Mouse (Mus musculus) megakaryocyte-erythroid progenitor cell, adult 5-6 weeks (primary cell): ENCODE measurements around the gene Sptbn2. TPM values are rescaled to one million over a fixed set of nuclear protein-coding genes. Genes with fewer than 3 reads are reported as not detected.
A peak's percentile ranks its signal among the peaks of the same experiment; 100 is the strongest.
"Not testable (repeated sequence)": the region's sequence is repeated elsewhere in the genome, so short reads cannot be mapped to it uniquely, and the experiment has no call there.

ENCODE experiments used
- ATAC-seq: replicated peaks from 2 replicates; pipeline ENCODE4 v1.8.0; 2016; ENCODE audit warnings: mild to moderate bottlenecking, inconsistent platforms; ENCODE audit not compliant: severe bottlenecking, poor library complexity, low FRiP score, low TSS enrichment
- total RNA-seq, 2 experiments: library from RNA; stranded (forward) in 1 of 2; stranded (reverse) in 1 of 2; fragments of 200-1000, 215-1000 nt in 1 of 2; fragments of >200 nt in 1 of 2; fragmentation: Nextera tagmentation in 1 of 2; gene quantifications; 2 replicates each; pipeline ENCODE4 v1.2.3; 2014 to 2017

Gene Sptbn2
- total RNA-seq, 2 experiments from 2014 or later, result not detected

GRCm38 (mm10) chr19:4756921-4757320, 46.0 kb downstream of the Sptbn2 start:
- ATAC-seq, result no peak

GRCm38 (mm10) chr19:4760544-4760943, 49.6 kb downstream of the Sptbn2 start:
- ATAC-seq, result not testable (repeated sequence)

GRCm38 (mm10) chr19:4762876-4763275, 51.9 kb downstream of the Sptbn2 start:
- ATAC-seq, result no peak

GRCm38 (mm10) chr19:4767507-4768148, 56.7 kb downstream of the Sptbn2 start:
- ATAC-seq, result no peak

GRCm38 (mm10) chr19:4772785-4773184, 61.8 kb downstream of the Sptbn2 start:
- no peak for ATAC-seq

- ATAC-seq, result no peak
These were observed 71.9 kb downstream of the Sptbn2 start for GRCm38 (mm10) chr19:4782891-4783290.

- no peak for ATAC-seq
These were observed 74.2 kb downstream of the Sptbn2 start for GRCm38 (mm10) chr19:4785206-4785605.

GRCm38 (mm10) chr19:4786313-4786712, 75.3 kb downstream of the Sptbn2 start:
- no peak for ATAC-seq

- ATAC-seq, result peak; percentile 19
These were observed 82.4 kb downstream of the Sptbn2 start for GRCm38 (mm10) chr19:4793281-4793830.

GRCm38 (mm10) chr19:4793831-4794422, 83.0 kb downstream of the Sptbn2 start, which contains the start of gene Rbm4:
Gene Rbm4 (minus strand): TSS chr19:4793901.
- ATAC-seq, result peak; percentile 99

- no peak for ATAC-seq
These were observed 85.0 kb downstream of the Sptbn2 start for GRCm38 (mm10) chr19:4795929-4796328.

GRCm38 (mm10) chr19:4797846-4798245, 86.9 kb downstream of the Sptbn2 start:
- ATAC-seq, result no peak

- ATAC-seq, result no peak
These were observed 88.1 kb downstream of the Sptbn2 start for GRCm38 (mm10) chr19:4799083-4799482.

Other genes starting within 250 kb of the Sptbn2 start
- gene Syt12, start 233.7 kb upstream of the Sptbn2 start, total RNA-seq (2014; fragmentation: Nextera tagmentation), result not detected in 2 replicates
- not detected in 2 replicates for gene Syt12, start 233.7 kb upstream of the Sptbn2 start, total RNA-seq (2017)
- gene 2010003K11Rik, start 212.6 kb upstream of the Sptbn2 start, total RNA-seq (2014; fragmentation: Nextera tagmentation), result not detected in 2 replicates
- gene 2010003K11Rik, start 212.6 kb upstream of the Sptbn2 start, total RNA-seq (2017), result not detected in 2 replicates
- 4.8 and 11.0 TPM in 2 replicates for gene Pcx, start 200.7 kb upstream of the Sptbn2 start, total RNA-seq (2014; fragmentation: Nextera tagmentation)
- 2.9 and 3.9 TPM in 2 replicates for gene Pcx, start 200.7 kb upstream of the Sptbn2 start, total RNA-seq (2017)
- gene Lrfn4, start 95.5 kb upstream of the Sptbn2 start, total RNA-seq (2014; fragmentation: Nextera tagmentation), result 0.92 and 2.6 TPM in 2 replicates
- 1.1 and 2.4 TPM in 2 replicates for gene Lrfn4, start 95.5 kb upstream of the Sptbn2 start, total RNA-seq (2017)
- gene Rce1, start 85.5 kb upstream of the Sptbn2 start, total RNA-seq (2014; fragmentation: Nextera tagmentation), result 23.0 and 38.5 TPM in 2 replicates
- 14.6 and 26.0 TPM in 2 replicates for gene Rce1, start 85.5 kb upstream of the Sptbn2 start, total RNA-seq (2017)
- gene Gm960, start 12.5 kb upstream of the Sptbn2 start, total RNA-seq (2014; fragmentation: Nextera tagmentation), result 1.3 and 3.5 TPM in 2 replicates
- gene Gm960, start 12.5 kb upstream of the Sptbn2 start, total RNA-seq (2017), result 2.4 TPM in 1 of 2 replicates, not detected in the other
- 5.0 and 11.3 TPM in 2 replicates for gene Rbm4b, start 45.3 kb downstream of the Sptbn2 start, total RNA-seq (2014; fragmentation: Nextera tagmentation)
- gene Rbm4b, start 45.3 kb downstream of the Sptbn2 start, total RNA-seq (2017), result 9.9 and 19.2 TPM in 2 replicates
- 51.9 and 59.4 TPM in 2 replicates for gene Rbm4, start 82.7 kb downstream of the Sptbn2 start, total RNA-seq (2014; fragmentation: Nextera tagmentation)
- 68.6 and 75.3 TPM in 2 replicates for gene Rbm4, start 82.7 kb downstream of the Sptbn2 start, total RNA-seq (2017)
- 29.3 and 59.5 TPM in 2 replicates for gene Gm21992, start 100.4 kb downstream of the Sptbn2 start, total RNA-seq (2014; fragmentation: Nextera tagmentation)
- gene Gm21992, start 100.4 kb downstream of the Sptbn2 start, total RNA-seq (2017), result 15.8 and 17.3 TPM in 2 replicates
- 74.2 and 76.1 TPM in 2 replicates for gene Rbm14, start 100.5 kb downstream of the Sptbn2 start, total RNA-seq (2014; fragmentation: Nextera tagmentation)
- gene Rbm14, start 100.5 kb downstream of the Sptbn2 start, total RNA-seq (2017), result 16.6 and 29.1 TPM in 2 replicates
- gene Ccs, start 128.2 kb downstream of the Sptbn2 start, total RNA-seq (2014; fragmentation: Nextera tagmentation), result 75.1 and 81.3 TPM in 2 replicates
- gene Ccs, start 128.2 kb downstream of the Sptbn2 start, total RNA-seq (2017), result 47.7 and 59.0 TPM in 2 replicates
- not detected in 2 replicates for gene Ccdc87, start 128.2 kb downstream of the Sptbn2 start, total RNA-seq (2014; fragmentation: Nextera tagmentation)
- gene Ccdc87, start 128.2 kb downstream of the Sptbn2 start, total RNA-seq (2017), result not detected in 2 replicates
- 1.3 and 2.9 TPM in 2 replicates for gene Ctsf, start 144.0 kb downstream of the Sptbn2 start, total RNA-seq (2014; fragmentation: Nextera tagmentation)
- gene Ctsf, start 144.0 kb downstream of the Sptbn2 start, total RNA-seq (2017), result 2.7 and 7.5 TPM in 2 replicates
- gene Actn3, start 166.7 kb downstream of the Sptbn2 start, total RNA-seq (2014; fragmentation: Nextera tagmentation), result 2.2 and 4.0 TPM in 2 replicates
- 1.0 TPM in 1 of 2 replicates, not detected in the other for gene Actn3, start 166.7 kb downstream of the Sptbn2 start, total RNA-seq (2017)
- gene Zdhhc24, start 167.5 kb downstream of the Sptbn2 start, total RNA-seq (2014; fragmentation: Nextera tagmentation), result 16.5 and 20.3 TPM in 2 replicates
- gene Zdhhc24, start 167.5 kb downstream of the Sptbn2 start, total RNA-seq (2017), result 8.8 and 13.2 TPM in 2 replicates
- 1.5 and 2.5 TPM in 2 replicates for gene Bbs1, start 195.5 kb downstream of the Sptbn2 start, total RNA-seq (2014; fragmentation: Nextera tagmentation)
- gene Bbs1, start 195.5 kb downstream of the Sptbn2 start, total RNA-seq (2017), result 0.65 TPM in 1 of 2 replicates, not detected in the other
- 53.8 and 62.2 TPM in 2 replicates for gene Dpp3, start 217.1 kb downstream of the Sptbn2 start, total RNA-seq (2014; fragmentation: Nextera tagmentation)
- gene Dpp3, start 217.1 kb downstream of the Sptbn2 start, total RNA-seq (2017), result 40.7 and 51.4 TPM in 2 replicates
- gene Peli3, start 232.0 kb downstream of the Sptbn2 start, total RNA-seq (2014; fragmentation: Nextera tagmentation), result 1.1 TPM in 1 of 2 replicates, not detected in the other
- gene Peli3, start 232.0 kb downstream of the Sptbn2 start, total RNA-seq (2017), result not detected in 2 replicates